ENCODE assay signal across 8 mouse cellular contexts in genomic region chr11:60311025-60311854, GRCm38 (mm10). TPM values are rescaled to one million over a fixed set of nuclear protein-coding genes. Genes with fewer than 3 reads are reported as not detected.
DNase-seq lines count a peak whose midpoint lies in the region; ATAC-seq and TF ChIP-seq lines count a peak whose summit lies in the region.

No protein-coding gene starts in this region.

- WGBS in hindbrain, embryonic 13.5 days: 5% methylated on average over 8 of the region's 8 CpGs
- WGBS in lung, embryonic 14.5 days: 4% methylated on average over 8 of the region's 8 CpGs

- peaks cover 49% of the 10 kb centered on the region for H3K4me1 ChIP-seq in hindbrain, embryonic 13.5 days (replicated peaks)
- H3K4me1 ChIP-seq in lung, embryonic 14.5 days (ENCODE audit: insufficient read depth): peaks cover 42% of the 10 kb centered on the region

- no peak overlapping the region for H3K4me3 ChIP-seq in hindbrain, embryonic 13.5 days
- no peak overlapping the region for H3K4me3 ChIP-seq in lung, embryonic 14.5 days (ENCODE audit: low read depth, low read length)

- no peak; the same call in 1 of the 2 replicates for TF ChIP-seq CTCF in lung, embryonic 14.5 days (IDR thresholded peaks at IDR 0.05; ENCODE audit: low read depth)

- peak overlapping the region; percentile 15 for H3K4me2 ChIP-seq in hindbrain, embryonic 13.5 days
- peak overlapping the region; percentile 32 for H3K4me2 ChIP-seq in lung, embryonic 14.5 days

- peak; percentile 94 for DNase-seq in MN1 (ENCODE audit: low spot score)
- DNase-seq in cerebellum, postnatal 14 days: peak; percentile 97 to 99
- peak; percentile 59 for DNase-seq in gastrocnemius, adult 18-20 months (ENCODE audit: low spot score)
- DNase-seq in layer of hippocampus, postnatal 10 days (ENCODE audit: low spot score in 2 of 2): peak; percentile 92
- DNase-seq in lung, embryonic 14.5 days: peak; percentile 93
- DNase-seq in retina, embryonic 14.5 days (ENCODE audit: low spot score): peak; percentile 63
- DNase-seq in thymus, postnatal 0 days (ENCODE audit: low spot score): no peak

- H3K27me3 ChIP-seq in hindbrain, embryonic 13.5 days: no peaks in the 10 kb centered on the region
- H3K27me3 ChIP-seq in lung, embryonic 14.5 days (ENCODE audit: insufficient read depth, low read length): no peaks in the 10 kb centered on the region

- peak overlapping the region; percentile 65 for H3K9ac ChIP-seq in hindbrain, embryonic 13.5 days
- peak overlapping the region; percentile 27; the same call in 1 of the 2 replicates for H3K9ac ChIP-seq in lung, embryonic 14.5 days

- H3K36me3 ChIP-seq in hindbrain, embryonic 13.5 days: no peaks in the 10 kb centered on the region
- no peaks in the 10 kb centered on the region for H3K36me3 ChIP-seq in lung, embryonic 14.5 days (ENCODE audit: insufficient read depth)

- ATAC-seq in hindbrain, embryonic 13.5 days (ENCODE audit: low FRiP score): peak; percentile 96
- peak; percentile 68 for ATAC-seq in lung, embryonic 14.5 days (ENCODE audit: insufficient read depth)

- peak overlapping the region; percentile 97 for H3K27ac ChIP-seq in hindbrain, embryonic 13.5 days
- H3K27ac ChIP-seq in lung, embryonic 14.5 days (ENCODE audit: low read depth): peak overlapping the region; percentile 90

- no peaks in the 10 kb centered on the region for H3K9me3 ChIP-seq in hindbrain, embryonic 13.5 days
- no peaks in the 10 kb centered on the region for H3K9me3 ChIP-seq in lung, embryonic 14.5 days (ENCODE audit: low read depth, low read length)

RNA-seq across cellular contexts. Expression of gene Tom1l2, which starts 41.5 kb away (rescaled TPM):
- 10 to 100 TPM; 61.5 to 67.2 TPM for total RNA-seq in gastrocnemius, adult 18-20 months (2021)
- polyA plus RNA-seq in hindbrain, embryonic 13.5 days (2015; fragmentation: Nextera tagmentation; extraction: Ambion mirVana): 54.5 and 59.2 TPM in 2 replicates
- total RNA-seq in layer of hippocampus, postnatal 10 days (2021): 100 to 1,000 TPM; 112 to 114 TPM
- 19.8 and 20.6 TPM in 2 replicates for polyA plus RNA-seq in lung, embryonic 14.5 days (2014; fragmentation: Nextera tagmentation; extraction: Ambion mirVana)
- polyA plus RNA-seq in thymus, postnatal 0 days (2015; fragmentation: Nextera tagmentation; extraction: Ambion mirVana): 12.7 and 17.6 TPM in 2 replicates

RNA-seq across cellular contexts. Expression of gene Drc3, which starts 41.9 kb away (rescaled TPM):
- 1 to 10 TPM; 1.0 to 1.4 TPM for total RNA-seq in gastrocnemius, adult 18-20 months (2021)
- 6.3 and 7.9 TPM in 2 replicates for polyA plus RNA-seq in hindbrain, embryonic 13.5 days (2015; fragmentation: Nextera tagmentation; extraction: Ambion mirVana)
- total RNA-seq in layer of hippocampus, postnatal 10 days (2021): 1 to 10 TPM; 6.5 to 7.2 TPM
- polyA plus RNA-seq in lung, embryonic 14.5 days (2014; fragmentation: Nextera tagmentation; extraction: Ambion mirVana): 2.8 and 3.4 TPM in 2 replicates
- polyA plus RNA-seq in thymus, postnatal 0 days (2015; fragmentation: Nextera tagmentation; extraction: Ambion mirVana): 3.6 and 4.5 TPM in 2 replicates
